Mouse (Mus musculus) heart, postnatal 0 days (tissue): ENCODE results near the gene Rab13. TPM values are rescaled to one million over a fixed set of nuclear protein-coding genes. Genes with fewer than 3 reads are reported as not detected.

Experiments used
- ATAC-seq: fragments of 200-750 bp; cut with Nextera tagmentation; 2 replicates; pipeline ENCODE4 v1.8.0; 2017; ENCODE audit warnings: low read depth, moderate number of reproducible peaks, moderate library complexity; ENCODE audit not compliant: insufficient read depth
- DNase-seq: peaks from one replicate; pipeline ENCODE4 v3.0.0-alpha.2; 2016; ENCODE audit warnings: low spot score
- H3K27ac ChIP-seq: fragments of 300-500 bp; sonication (generic); 2 replicates; pipeline ENCODE4 v1.5.1; 2014; ENCODE audit warnings: low read depth, mild to moderate bottlenecking
- H3K27me3 ChIP-seq: fragments of 300-500 bp; sonication (generic); 2 replicates; pipeline ENCODE4 v1.6.1; 2014; ENCODE audit warnings: low read length, mixed read lengths; ENCODE audit not compliant: control insufficient read depth, insufficient read depth
- H3K36me3 ChIP-seq: fragments of 300-500 bp; sonication (generic); replicated peaks from 2 replicates; pipeline ENCODE4 v1.6.1; 2014; ENCODE audit warnings: low read length, mixed read lengths; ENCODE audit not compliant: control insufficient read depth, insufficient read depth
- H3K4me1 ChIP-seq: fragments of 300-500 bp; sonication (generic); 2 replicates; pipeline ENCODE4 v1.6.1; 2014; ENCODE audit warnings: antibody characterized with exemption; ENCODE audit not compliant: control insufficient read depth, insufficient read depth
- H3K4me2 ChIP-seq: fragments of 300-500 bp; sonication (generic); 2 replicates; pipeline ENCODE4 v1.6.1; 2014; ENCODE audit warnings: low read depth, mild to moderate bottlenecking, low read length, moderate library complexity
- H3K4me3 ChIP-seq: fragments of 300-500 bp; sonication (generic); 2 replicates; pipeline ENCODE4 v1.5.1; 2014; ENCODE audit warnings: low read depth, low read length
- H3K9ac ChIP-seq: fragments of 300-500 bp; sonication (generic); replicated peaks from 2 replicates; pipeline ENCODE4 v1.6.1; 2014; ENCODE audit warnings: low read depth, low read length, mixed read lengths
- H3K9me3 ChIP-seq: fragments of 300-500 bp; sonication (generic); replicated peaks from 2 replicates; pipeline ENCODE4 v1.6.1; 2016; ENCODE audit warnings: low read length; ENCODE audit not compliant: control insufficient read depth
- CTCF ChIP-seq: IDR thresholded peaks from 2 replicates; pipeline ENCODE4 v1.5.1; 2016; ENCODE audit warnings: antibody characterized with exemption, control low read depth, low read depth
- EP300 ChIP-seq: IDR thresholded peaks from 2 replicates; pipeline ENCODE4 v1.6.1; 2016; ENCODE audit warnings: antibody characterized with exemption, low read depth
- WGBS: fragments of 180-500 bp; shearing (Covaris S2); extraction: QIAGEN DNeasy Blood & Tissue Kit; methylation state at CpG from one replicate; pipeline ENCODE4 v1.1.7; 2014; 5-methylcytosine and 5-hydroxymethylcytosine counted together
- polyA plus RNA-seq: library from polyadenylated mRNA; unstranded; fragments of >200 nt; fragmentation: Nextera tagmentation; extraction: Ambion mirVana; gene quantifications from 2 replicates; pipeline ENCODE4 v1.2.1, GENCODE M21; 2015
- total RNA-seq: library from RNA; depleted of rRNA; stranded (reverse); fragments of >200 nt; gene quantifications from 2 replicates; pipeline ENCODE4 v1.2.3, GENCODE M21; 2014; ENCODE audit warnings: low replicate concordance

Gene Rab13
- total and polyA plus RNA-seq, 2 experiments from 2014 or later, result 13.7 to 18.2 TPM

- Histone ChIP-seq H3K36me3 (no peaks in the 10 kb centered on the region), H3K4me2 (no peak overlapping the region), H3K4me3 (no peak overlapping the region), H3K9me3 (no peaks in the 10 kb centered on the region), H3K9ac (no peak overlapping the region), H3K27ac (no peak overlapping the region), H3K4me1 (no peaks in the 10 kb centered on the region), H3K27me3 (no peaks in the 10 kb centered on the region)
- DNase-seq (no peak), ATAC-seq (peak; percentile 68)
- 35% methylated on average over 1 of the region's 1 CpGs for WGBS
- TF ChIP-seq CTCF (no peak), EP300 (no peak)
These were observed 17.9 kb upstream of the Rab13 start for GRCm38 (mm10) chr3:90195644-90196043.

GRCm38 (mm10) chr3:90197548-90197947 is 15.9 kb upstream of the Rab13 start:
- no peaks in the 10 kb centered on the region for H3K9me3 ChIP-seq
- H3K4me3 ChIP-seq, result no peak overlapping the region
- DNase-seq (no peak), ATAC-seq (no peak)
- no peak for TF ChIP-seq CTCF
- no peak for TF ChIP-seq EP300
- H3K27ac ChIP-seq, result no peak overlapping the region
- H3K4me2 ChIP-seq, result no peak overlapping the region
- no peaks in the 10 kb centered on the region for H3K36me3 ChIP-seq
- H3K4me1 ChIP-seq, result no peaks in the 10 kb centered on the region
- H3K9ac ChIP-seq, result no peak overlapping the region
- WGBS, result 47% methylated on average over 1 of the region's 1 CpGs
- H3K27me3 ChIP-seq, result no peaks in the 10 kb centered on the region

DNA sequence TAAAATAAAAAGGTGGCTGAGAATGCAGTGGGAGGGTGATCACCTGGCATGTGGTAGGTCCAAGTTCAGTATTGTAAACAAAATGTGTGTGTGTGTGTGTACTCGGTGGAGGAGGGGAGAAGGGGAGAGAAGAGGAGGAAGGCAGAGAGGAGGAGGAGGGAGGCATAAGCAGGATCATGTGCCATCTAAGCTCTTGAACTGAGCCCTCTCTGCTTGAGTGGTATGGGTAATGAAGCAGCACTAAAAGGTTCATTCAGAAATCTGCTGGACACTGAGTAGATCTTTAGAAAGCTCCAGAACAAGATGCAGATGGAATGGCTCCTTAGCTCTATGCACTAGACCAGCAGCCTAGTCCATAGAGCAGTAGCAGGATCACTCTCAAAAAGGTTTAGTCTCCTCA is 10.6 kb upstream of the Rab13 start:
- Histone ChIP-seq H3K4me1 (no peaks in the 10 kb centered on the region), H3K27ac (no peak overlapping the region), H3K4me2 (no peak overlapping the region), H3K27me3 (no peaks in the 10 kb centered on the region), H3K9ac (no peak overlapping the region), H3K36me3 (peaks cover 3% of the 10 kb centered on the region; the same call in 1 of the 2 replicates), H3K9me3 (no peaks in the 10 kb centered on the region), H3K4me3 (no peak overlapping the region)
- ATAC-seq (no peak), DNase-seq (no peak)
- WGBS, result 79% methylated on average over 1 of the region's 1 CpGs
- TF ChIP-seq CTCF (no peak), EP300 (no peak)

DNA sequence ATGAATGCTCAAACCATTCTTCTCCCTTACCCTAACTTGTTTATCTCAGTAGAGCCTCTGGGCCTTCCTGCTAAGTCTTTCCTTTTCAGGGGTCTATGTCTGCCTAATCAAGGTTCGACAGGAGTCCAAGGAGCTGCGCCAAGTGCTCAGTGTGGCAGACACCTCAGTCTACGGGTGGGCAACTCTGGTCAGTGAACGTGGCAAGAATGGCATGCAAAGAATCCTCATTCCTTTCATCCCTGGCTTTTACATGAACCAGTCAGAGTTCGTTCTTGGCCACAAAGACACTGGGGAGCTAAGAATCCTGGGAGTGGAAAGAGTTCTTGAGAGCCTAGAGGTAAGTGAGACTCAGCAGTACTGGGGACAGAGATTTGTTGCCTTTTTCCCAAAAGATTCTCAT is 9.9 kb upstream of the Rab13 start:
- WGBS, result 19% methylated on average over 5 of the region's 5 CpGs
- H3K9ac ChIP-seq, result no peak overlapping the region
- TF ChIP-seq CTCF (no peak), EP300 (no peak)
- H3K27ac ChIP-seq, result peak overlapping the region; percentile 36; the same call in 1 of the 2 replicates
- H3K4me1 ChIP-seq, result no peaks in the 10 kb centered on the region
- peak; percentile 44 for DNase-seq
- peak; percentile 83 for ATAC-seq
- no peaks in the 10 kb centered on the region for H3K9me3 ChIP-seq
- peaks cover 11% of the 10 kb centered on the region; the same call in 1 of the 2 replicates for H3K36me3 ChIP-seq
- H3K27me3 ChIP-seq, result no peaks in the 10 kb centered on the region
- H3K4me2 ChIP-seq, result no peak overlapping the region
- no peak overlapping the region for H3K4me3 ChIP-seq

GRCm38 (mm10) chr3:90204582-90204981 is 8.9 kb upstream of the Rab13 start:
- Histone ChIP-seq H3K4me3 (no peak overlapping the region), H3K4me1 (no peaks in the 10 kb centered on the region), H3K9me3 (no peaks in the 10 kb centered on the region), H3K27ac (no peak overlapping the region), H3K36me3 (peaks cover 17% of the 10 kb centered on the region; the same call in 1 of the 2 replicates), H3K27me3 (no peaks in the 10 kb centered on the region), H3K9ac (no peak overlapping the region), H3K4me2 (no peak overlapping the region)
- DNase-seq (no peak), ATAC-seq (no peak)
- TF ChIP-seq CTCF (no peak), EP300 (no peak)
- 93% methylated on average over 2 of the region's 2 CpGs for WGBS

DNA sequence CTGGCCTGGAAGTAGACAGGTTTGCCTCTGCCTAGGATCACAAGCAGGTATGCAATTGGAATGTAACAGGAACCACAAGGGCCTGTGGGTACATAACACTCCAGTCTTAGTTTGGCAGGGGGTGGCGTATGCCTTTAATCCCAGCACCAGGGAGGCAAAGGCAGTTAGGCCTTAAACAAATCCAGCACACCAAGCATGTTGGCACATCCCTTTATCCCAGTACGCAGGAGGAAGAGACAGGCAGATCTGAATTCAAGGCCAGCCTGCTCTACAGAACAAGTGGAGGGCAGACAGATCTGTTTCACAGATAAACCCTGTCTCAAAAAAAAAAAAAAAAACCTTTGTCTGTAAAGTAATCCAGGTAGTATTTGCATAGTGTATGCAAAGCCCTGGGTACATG is 4.8 kb upstream of the Rab13 start:
- H3K4me2 ChIP-seq, result no peak overlapping the region
- H3K27me3 ChIP-seq, result no peaks in the 10 kb centered on the region
- 86% methylated on average over 2 of the region's 2 CpGs for WGBS
- H3K27ac ChIP-seq, result peak overlapping the region; percentile 39; the same call in 1 of the 2 replicates
- peaks cover 46% of the 10 kb centered on the region for H3K36me3 ChIP-seq
- H3K9me3 ChIP-seq, result no peaks in the 10 kb centered on the region
- H3K4me3 ChIP-seq, result no peak overlapping the region
- ATAC-seq (no peak), DNase-seq (no peak)
- no peak for TF ChIP-seq CTCF
- no peak for TF ChIP-seq EP300
- no peak overlapping the region for H3K9ac ChIP-seq
- peaks cover 15% of the 10 kb centered on the region for H3K4me1 ChIP-seq
